Comparison of ENCODE assay signal across 8 mouse cellular contexts in the genomic region with DNA sequence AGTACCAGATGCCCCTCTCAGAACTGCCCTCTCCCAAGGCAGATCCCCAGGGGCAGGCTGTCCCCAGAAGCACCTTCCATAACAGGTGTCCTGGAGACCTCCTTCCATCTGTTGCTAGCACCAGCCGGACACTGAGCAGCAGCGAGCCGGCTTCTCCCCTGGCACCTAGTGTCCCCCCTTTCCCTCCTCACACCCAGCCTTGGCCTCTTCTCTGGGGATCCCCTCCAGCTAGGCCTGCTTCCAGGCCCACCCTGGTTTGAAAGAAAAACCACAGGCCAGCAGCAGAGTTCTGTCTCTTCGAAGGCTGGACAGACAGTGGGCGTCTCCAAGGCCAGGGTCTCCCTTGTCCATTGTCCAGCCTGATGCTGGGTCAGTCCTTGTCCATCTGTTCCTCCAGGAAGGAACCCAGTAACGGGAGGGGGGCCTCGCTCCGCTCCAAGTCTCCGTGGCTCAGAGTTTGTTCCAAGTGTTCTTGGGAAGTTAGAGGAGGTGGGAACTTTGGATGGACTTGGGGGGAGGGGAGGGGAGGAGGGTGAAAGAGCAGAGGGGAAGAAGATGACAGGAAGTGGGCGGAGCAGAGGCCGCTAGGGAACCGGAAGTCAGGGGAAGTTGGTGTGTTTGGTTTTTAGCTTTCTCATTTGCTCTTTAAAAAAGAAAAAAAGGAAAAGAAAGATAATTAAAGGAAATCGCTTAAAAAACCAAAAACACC. TPM values are rescaled to one million over a fixed set of nuclear protein-coding genes. Genes with fewer than 3 reads are reported as not detected.
DNase-seq lines count a peak whose midpoint lies in the region; ATAC-seq and TF ChIP-seq lines count a peak whose summit lies in the region.

No protein-coding gene starts in this region.

- ATAC-seq in intestine, embryonic 16.5 days: peak; percentile 44; the same call in 1 of the 2 replicates
- peak; percentile 26; the same call in 1 of the 2 replicates for ATAC-seq in stomach, embryonic 16.5 days (ENCODE audit: insufficient read depth, low FRiP score)

- H3K4me1 ChIP-seq in intestine, embryonic 16.5 days (ENCODE audit: control insufficient read depth, insufficient read depth, low read length): no peaks in the 10 kb centered on the region
- H3K4me1 ChIP-seq in lung, adult 2 months (ENCODE audit: control insufficient read depth, insufficient read depth, low read length): peaks cover 4% of the 10 kb centered on the region; the same call in 1 of the 2 replicates
- H3K4me1 ChIP-seq in stomach, embryonic 16.5 days (ENCODE audit: control insufficient read depth, insufficient read depth, low read length): no peaks in the 10 kb centered on the region

- H3K27me3 ChIP-seq in intestine, embryonic 16.5 days (replicated peaks; ENCODE audit: control insufficient read depth, insufficient read depth, low read length): 0 out of 2 replicates have a peak, but pooled peaks cover 3% of the 10 kb centered on the region
- no peaks in the 10 kb centered on the region for H3K27me3 ChIP-seq in stomach, embryonic 16.5 days (ENCODE audit: control insufficient read depth, insufficient read depth, low read length)

- peak overlapping the region; percentile 22 for H3K4me2 ChIP-seq in intestine, embryonic 16.5 days (ENCODE audit: low read depth, low read length)
- H3K4me2 ChIP-seq in stomach, embryonic 16.5 days (ENCODE audit: low read depth, low read length): peak overlapping the region; percentile 31

- peak overlapping the region; percentile 9; the same call in 1 of the 2 replicates for H3K4me3 ChIP-seq in intestine, embryonic 16.5 days (ENCODE audit: low read length)
- H3K4me3 ChIP-seq in lung, adult 2 months (replicated peaks; ENCODE audit: extremely low read depth, low read depth, low read length): peak overlapping the region; percentile 11
- H3K4me3 ChIP-seq in stomach, embryonic 16.5 days (replicated peaks; ENCODE audit: low read length): 0 out of 2 replicates have a peak overlapping the region, but pooled peaks have one; percentile 3

- no peak for TF ChIP-seq CTCF in lung, adult 2 months (IDR thresholded peaks at IDR 0.05; ENCODE audit: insufficient read depth, low read length)

- no peak for TF ChIP-seq POLR2A in lung, adult 2 months (IDR thresholded peaks at IDR 0.05; ENCODE audit: borderline replicate concordance, extremely low read depth, low read depth, low read length)

- H3K27ac ChIP-seq in intestine, embryonic 16.5 days (ENCODE audit: low read length): peak overlapping the region; percentile 39
- H3K27ac ChIP-seq in stomach, embryonic 16.5 days (ENCODE audit: low read length): peak overlapping the region; percentile 77

- WGBS in intestine, embryonic 16.5 days: 50% methylated on average over 13 of the region's 13 CpGs
- 28% methylated on average over 13 of the region's 13 CpGs for WGBS in lung, adult 2 months
- 52% methylated on average over 13 of the region's 13 CpGs for WGBS in stomach, embryonic 16.5 days

- DNase-seq in 416B (ENCODE audit: low read depth) (peak; percentile 83), ES-CJ7 (ENCODE audit: low read depth, low spot score) (peak; percentile 90), MN1 (ENCODE audit: low spot score) (no peak)
- DNase-seq in heart, adult 11 months: peak; percentile 98
- DNase-seq in lung, adult 2 months: peak; percentile 19
- no peak for DNase-seq in urinary bladder, postnatal 10 days (ENCODE audit: low spot score)

- H3K9ac ChIP-seq in intestine, embryonic 16.5 days (ENCODE audit: low read depth, low read length): peak overlapping the region; percentile 48; the same call in 1 of the 2 replicates
- H3K9ac ChIP-seq in stomach, embryonic 16.5 days (ENCODE audit: low read length): 0 out of 2 replicates have a peak overlapping the region, but pooled peaks have one; percentile 2

- H3K9me3 ChIP-seq in intestine, embryonic 16.5 days (ENCODE audit: control insufficient read depth, low read length): no peaks in the 10 kb centered on the region
- no peaks in the 10 kb centered on the region for H3K9me3 ChIP-seq in stomach, embryonic 16.5 days (replicated peaks; ENCODE audit: control insufficient read depth, low read length)

- H3K36me3 ChIP-seq in intestine, embryonic 16.5 days (ENCODE audit: control insufficient read depth, insufficient read depth, low read length): no peaks in the 10 kb centered on the region
- H3K36me3 ChIP-seq in stomach, embryonic 16.5 days (ENCODE audit: control insufficient read depth, insufficient read depth, low read length): no peaks in the 10 kb centered on the region

RNA-seq across cellular contexts. Expression of a gene that starts 11.7 kb away (rescaled TPM):
- polyA plus RNA-seq in intestine, embryonic 16.5 days (2015; fragmentation: Nextera tagmentation; extraction: Ambion mirVana): 0.18 and 0.45 TPM in 2 replicates
- 0.08 TPM in 1 of 2 replicates, not detected in the other for polyA plus RNA-seq in lung, adult 2 months (2012; rRNA removed)
- polyA plus RNA-seq in stomach, embryonic 16.5 days (2015; fragmentation: Nextera tagmentation; extraction: Ambion mirVana): 0.80 and 0.90 TPM in 2 replicates

Comparison
In these comparisons a context has a peak if more than half of its experiments do, and no peak if none do; other contexts are left out.
1. DNase-seq: peak in 416B (single experiment), ES-CJ7 (single experiment), heart, adult 11 months (single experiment) and lung, adult 2 months (single experiment); none in urinary bladder, postnatal 10 days (single experiment) and MN1 (single experiment).
2. Peak in every context shown above with its lines, with median percentiles within 50 percentile points of each other: H3K4me3 ChIP-seq.